Mouse (Mus musculus): ENCODE data around the gene Dock9.

DNA sequence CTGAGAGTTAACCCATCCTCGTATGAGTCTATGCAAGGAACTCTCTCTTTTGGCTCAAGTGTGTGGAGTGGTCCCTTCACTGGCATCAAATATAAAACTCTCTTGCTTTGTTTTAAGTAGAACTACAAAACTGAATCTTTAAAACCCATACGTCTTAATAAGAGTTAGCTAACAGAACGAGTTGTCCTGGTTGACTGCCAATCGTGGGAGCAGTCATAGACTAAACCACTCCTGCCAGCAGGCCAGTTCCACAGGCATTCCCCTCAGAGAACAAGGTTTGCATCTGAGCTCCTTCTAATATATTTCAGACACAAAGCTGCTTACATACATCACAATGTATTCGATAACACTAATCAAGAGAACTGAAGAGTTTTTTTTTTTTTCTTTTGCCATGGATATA is 203.0 kb downstream of the Dock9 start:
- no peak for TF ChIP-seq MEF2A (IDR thresholded peaks at IDR 0.05; ENCODE audit: borderline replicate concordance, low read depth, low read length)
- no peak for TF ChIP-seq MYC (IDR thresholded peaks at IDR 0.05; ENCODE audit: low read depth, low read length)
- TF ChIP-seq TCF12 (IDR thresholded peaks at IDR 0.05; ENCODE audit: low read depth, low read length) = no peak
- no peak for TF ChIP-seq NELFE (IDR thresholded peaks at IDR 0.05; ENCODE audit: low read depth, low read length)
- TF ChIP-seq HCFC1 (IDR thresholded peaks at IDR 0.05; ENCODE audit: low read depth, low read length) = no peak
- no peak for TF ChIP-seq ZNF384 (IDR thresholded peaks at IDR 0.05; ENCODE audit: low read depth, low read length)
- TF ChIP-seq CTCF (conservative IDR thresholded peaks at IDR 0.05 in 1 of 2, IDR thresholded peaks at IDR 0.05 in 1 of 2; ENCODE audit: low read depth in 2 of 2, low read length in 2 of 2) = no peak
- no peak for TF ChIP-seq MAX (IDR thresholded peaks at IDR 0.05; ENCODE audit: low read length)
- no peak for TF ChIP-seq POLR2AphosphoS2 (IDR thresholded peaks at IDR 0.05; ENCODE audit: low read depth, low read length)
- TF ChIP-seq POLR2A (IDR thresholded peaks at IDR 0.05; ENCODE audit: low read depth, low read length) = no peak
- TF ChIP-seq UBTF (IDR thresholded peaks at IDR 0.05; ENCODE audit: low read depth, low read length) = no peak

All from CH12.LX (cell line).